Mouse (Mus musculus): ENCODE measurements around the gene Clcnka.

The Clcnka gene

DNA sequence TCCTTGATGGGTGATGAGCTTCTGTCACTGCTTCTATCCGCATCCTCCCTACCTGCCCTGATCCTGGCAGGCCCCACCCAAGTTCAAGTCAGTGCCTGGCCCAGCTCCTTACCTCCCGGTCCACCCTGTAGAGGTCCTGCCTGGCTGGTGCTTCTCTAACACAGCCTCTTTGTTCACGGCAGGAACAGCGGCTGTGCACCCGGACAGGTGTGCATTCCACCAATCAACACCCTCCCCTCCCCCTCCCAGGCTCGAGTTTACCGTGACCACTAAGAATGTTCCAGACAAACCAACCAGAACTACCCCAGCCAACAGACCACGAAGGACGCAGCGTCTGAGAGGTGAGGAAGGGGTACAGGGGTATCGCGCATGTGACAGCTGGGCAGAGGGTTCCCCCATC is at the start of gene Clcnka:
Clcnka (minus strand) TSS at position 180 of the 400 bp plus-strand sequence.
- no peak for DNase-seq (ENCODE audit: low read depth)

DNA sequence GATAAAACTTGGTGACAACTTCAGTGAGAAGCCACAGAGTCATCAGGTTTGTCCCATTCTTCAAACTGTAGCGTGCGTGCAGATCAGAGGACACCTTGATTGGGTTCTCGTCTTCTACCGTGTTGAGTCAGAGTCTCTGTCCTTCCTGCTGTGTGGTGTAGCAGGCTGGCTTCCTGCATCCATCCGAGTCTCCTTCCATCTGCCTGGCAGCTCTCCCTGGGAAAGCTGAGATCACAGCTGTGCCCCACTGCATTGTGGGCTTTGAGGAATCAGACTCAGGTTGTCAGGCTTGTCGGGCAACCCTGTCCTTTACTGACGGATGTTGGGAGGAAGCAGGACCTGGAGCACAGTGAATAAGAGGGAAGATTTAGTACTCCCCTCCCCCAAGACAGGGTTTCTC is 47.7 kb upstream of the Clcnka start:
- DNase-seq (ENCODE audit: low read depth): no peak

DNA sequence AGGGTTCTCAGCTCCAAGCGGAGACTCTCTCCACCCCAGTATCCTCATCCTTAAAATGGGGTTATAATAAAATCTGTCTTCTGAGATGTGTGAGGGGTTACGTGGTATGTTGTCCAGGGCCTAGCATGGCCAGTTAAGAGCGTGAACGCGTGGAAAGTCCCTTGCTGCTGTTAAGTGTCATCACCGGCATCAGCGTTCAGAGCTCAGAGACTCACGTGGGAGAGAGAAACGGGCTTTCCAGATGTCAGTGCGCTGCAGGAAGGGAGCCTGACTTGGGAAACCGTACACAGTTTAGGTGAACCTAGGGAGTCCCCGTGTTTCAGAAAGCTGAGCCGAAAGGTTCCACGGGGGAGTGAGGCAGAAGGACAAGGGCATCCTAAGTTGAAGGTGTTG is 46.8 kb upstream of the Clcnka start:
- no peak for DNase-seq (ENCODE audit: low read depth)

DNA sequence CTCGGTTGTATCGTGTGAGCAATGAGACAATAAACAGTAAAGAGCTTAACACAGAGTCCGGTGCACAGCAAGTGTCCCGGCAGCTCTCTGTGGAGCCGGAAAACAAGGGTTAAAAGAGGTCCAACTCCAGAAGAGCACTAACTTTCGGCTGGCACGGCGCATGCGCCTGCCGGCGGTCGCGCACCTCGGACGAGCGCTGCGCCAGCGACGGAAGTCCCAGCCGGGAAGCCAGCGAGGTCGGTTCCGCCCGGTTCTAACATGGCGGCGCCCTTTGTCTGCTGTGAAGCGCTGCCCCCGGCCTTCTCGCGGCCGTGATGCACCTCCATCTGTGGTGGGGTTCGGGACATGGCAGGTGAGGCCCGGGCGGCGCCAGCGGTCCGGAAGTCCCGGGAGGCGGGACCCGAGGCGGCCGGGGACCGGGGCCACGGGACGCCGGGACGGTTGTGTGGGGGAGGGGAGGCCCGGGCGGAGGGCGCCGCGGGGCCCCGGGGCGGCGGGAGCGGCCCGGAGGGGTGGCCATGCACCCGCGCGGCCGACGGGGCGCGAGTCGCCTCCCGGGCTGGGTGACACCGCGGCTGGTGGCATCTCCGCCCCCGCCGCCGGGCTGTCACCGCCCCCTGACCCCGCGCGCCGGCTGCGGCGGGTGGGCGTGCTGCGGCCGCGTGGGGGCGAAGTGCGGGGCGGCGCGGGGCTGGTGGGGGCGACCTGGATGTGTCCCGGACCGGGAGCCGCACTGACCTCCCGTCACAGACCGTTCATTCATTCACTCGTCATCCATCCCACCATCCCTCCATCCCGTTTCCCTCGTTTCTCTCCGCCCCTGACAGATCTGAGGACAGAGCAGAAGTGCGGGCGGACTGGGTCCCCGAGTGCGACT is 46.2 kb upstream of the Clcnka start, which contains the start of gene Zbtb17:
Zbtb17 (plus strand) TSS at position 204 of the 877 bp plus-strand sequence.
- DNase-seq (ENCODE audit: low read depth): peak; percentile 93

DNA sequence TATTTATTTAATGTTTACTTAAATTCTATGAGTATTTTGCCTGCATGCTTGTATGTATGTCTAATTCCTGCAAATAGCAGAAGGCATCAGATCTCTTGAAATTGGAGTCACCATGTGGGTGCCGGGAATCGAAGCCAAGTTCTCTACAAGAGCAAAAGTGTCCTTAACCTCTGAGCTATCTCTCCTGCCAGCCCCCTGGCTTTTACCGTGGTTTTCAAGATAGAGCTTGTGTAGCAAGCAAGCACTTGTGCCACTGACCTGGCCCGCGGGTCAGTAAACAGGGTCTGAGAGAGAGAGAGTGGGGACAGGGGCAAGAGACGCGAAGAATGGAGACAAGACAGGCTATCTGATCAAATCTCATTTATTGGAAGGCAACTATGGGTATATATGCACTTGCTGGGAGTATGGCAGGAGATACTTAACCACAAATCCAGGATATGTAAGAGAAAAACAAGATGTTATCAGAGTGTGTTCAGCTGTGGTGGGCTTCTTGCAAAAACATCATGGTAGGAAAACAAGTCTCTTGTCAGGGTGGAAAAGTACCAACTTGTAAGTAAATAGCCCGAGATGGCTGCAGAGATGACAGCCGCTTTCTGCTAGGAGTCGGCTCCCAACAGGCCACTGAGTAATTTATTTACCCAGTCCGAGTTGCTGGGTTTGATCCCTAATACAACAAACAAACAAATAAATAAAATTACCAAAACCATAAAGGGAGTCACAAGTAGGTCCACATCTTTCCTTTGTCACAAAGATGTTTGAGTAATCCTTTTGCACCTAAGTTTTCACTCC is 45.3 kb upstream of the Clcnka start:
- DNase-seq (ENCODE audit: low read depth): no peak

DNA sequence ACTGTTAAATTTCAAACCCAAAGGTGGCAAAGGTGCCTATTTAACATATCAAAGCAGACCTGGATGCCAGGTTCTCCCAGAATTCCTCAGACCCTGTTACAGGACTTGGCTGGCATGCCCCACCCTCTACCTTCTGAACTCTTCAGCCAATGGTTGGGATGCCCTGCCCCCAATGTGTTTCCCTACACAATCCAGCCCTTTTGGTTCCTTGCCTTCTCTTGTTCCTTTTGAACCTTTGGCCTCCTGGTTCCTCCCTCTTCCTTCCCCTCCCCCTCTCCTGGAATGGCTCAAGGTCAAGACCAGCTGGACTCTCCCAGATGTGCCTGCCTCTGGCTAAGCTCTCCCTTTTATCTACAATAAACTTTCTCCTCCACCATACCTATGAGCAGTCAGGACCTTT is 42.4 kb upstream of the Clcnka start:
- no peak for DNase-seq (ENCODE audit: low read depth)

DNA sequence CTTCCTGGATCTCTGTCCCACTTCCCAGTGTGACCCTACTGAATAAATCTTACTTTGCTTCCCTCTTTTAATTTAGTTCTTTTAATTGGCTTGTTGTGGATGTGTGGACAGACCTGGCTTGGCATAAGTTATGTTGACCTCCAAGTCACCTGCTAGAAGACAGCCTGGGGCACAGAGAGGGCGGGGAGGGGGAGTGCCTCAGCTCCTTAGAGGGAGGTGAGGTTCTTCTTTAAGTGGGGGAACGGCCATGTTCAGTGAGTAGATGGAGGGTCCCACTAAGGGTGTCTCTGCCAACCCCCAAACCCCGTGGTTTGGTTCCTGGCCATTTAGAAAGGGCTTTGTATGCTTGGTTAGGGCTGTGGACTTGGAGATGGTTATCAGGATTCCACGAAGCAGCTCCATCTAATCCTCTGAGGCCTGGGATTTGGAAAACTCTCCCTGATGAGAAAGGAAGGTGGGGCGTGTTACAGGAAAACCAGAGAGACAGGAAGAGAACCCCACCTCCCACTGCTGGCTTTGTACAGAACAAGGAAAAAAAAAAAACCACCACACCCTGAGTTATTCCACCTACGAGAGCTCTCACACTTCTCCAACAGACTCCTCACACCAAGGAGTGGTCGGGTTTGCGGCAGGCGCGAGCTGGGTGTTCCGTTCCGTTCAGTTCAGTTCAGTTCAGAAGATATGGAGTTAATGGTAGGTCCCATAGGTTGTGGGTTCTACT is 40.7 kb upstream of the Clcnka start:
- DNase-seq (ENCODE audit: low read depth): no peak

DNA sequence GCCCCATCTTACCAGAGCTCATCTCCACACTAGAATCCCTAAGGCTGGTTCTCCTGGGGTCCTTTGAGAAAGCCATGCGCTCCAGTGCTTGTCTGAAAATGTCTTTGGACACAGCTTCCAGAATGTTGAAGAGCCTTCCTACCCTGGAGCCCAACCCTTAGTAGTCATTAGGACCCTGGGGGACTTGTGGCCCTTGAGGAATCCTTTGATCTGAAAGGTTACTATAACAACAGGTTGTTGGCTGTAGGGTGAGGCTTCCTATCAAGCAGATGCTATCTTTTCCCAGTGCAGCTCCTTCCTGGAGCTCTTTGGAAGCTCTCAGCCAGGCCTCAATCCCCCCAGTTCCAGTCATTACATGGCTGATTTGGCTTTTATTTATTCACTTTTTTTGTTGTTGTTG is 37.5 kb upstream of the Clcnka start, which contains the start of gene Srarp:
Srarp (minus strand) TSS at position 132 of the 400 bp plus-strand sequence.
- no peak for DNase-seq (ENCODE audit: low read depth)

DNA sequence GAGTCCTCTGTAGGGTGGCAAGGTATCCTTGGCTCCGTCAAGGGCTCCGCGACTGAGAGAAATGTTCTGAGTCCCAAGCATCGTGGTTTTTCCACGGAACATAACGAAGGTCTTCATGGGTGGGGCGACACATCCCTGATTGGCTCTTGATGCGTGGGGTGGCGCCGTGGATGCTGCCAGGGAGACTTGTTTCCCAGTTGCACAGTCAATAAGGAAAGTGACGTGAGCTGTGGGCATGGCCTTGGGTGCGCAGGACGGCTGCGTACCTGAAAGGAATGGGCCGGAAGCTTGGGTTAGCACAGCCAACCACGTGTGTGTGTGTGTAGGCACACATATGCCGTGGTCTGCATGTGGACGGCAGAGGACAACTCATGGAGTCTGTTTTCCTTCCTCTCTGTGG is 34.7 kb upstream of the Clcnka start:
- no peak for DNase-seq (ENCODE audit: low read depth)

DNA sequence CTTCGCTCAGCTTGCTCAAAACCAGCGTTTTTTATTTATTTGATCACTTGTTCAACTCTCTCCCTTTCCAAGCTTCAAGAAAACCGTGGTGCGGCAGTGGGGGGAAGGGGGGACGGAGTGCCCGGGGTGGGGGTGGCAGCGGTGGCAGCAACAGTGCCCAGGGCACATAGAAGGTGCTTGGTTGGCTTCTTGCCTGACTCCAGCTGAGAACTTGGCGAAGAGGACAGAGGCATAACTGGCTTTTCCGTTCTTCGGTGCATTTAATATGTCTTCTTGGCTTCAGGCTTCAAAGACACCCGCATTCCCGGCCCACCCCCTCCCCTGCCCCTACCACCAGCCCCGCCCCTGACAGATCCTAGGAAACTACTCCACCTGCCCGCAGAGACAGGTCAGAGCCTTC is 34.1 kb upstream of the Clcnka start:
- no peak for DNase-seq (ENCODE audit: low read depth)

DNA sequence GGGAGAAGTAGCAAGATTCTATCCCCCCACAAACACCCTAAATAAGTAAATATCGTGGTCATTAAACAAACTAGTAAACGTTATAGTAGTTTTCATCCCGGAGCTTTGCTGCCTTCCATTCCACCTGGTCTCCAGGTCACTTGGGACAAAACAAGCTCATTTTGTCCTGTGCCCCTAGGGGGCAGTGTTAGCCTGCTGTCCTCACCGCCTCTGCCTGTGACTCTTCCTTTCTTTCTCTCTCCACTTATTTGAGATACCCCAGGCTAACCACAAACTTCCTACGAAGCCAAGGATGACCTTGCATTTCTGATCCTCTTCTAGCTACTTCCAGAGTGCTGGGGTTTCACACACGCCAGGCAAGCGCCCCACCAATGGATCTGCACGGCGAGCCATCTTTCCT is 32.5 kb upstream of the Clcnka start:
- DNase-seq (ENCODE audit: low read depth): peak; percentile 84

DNA sequence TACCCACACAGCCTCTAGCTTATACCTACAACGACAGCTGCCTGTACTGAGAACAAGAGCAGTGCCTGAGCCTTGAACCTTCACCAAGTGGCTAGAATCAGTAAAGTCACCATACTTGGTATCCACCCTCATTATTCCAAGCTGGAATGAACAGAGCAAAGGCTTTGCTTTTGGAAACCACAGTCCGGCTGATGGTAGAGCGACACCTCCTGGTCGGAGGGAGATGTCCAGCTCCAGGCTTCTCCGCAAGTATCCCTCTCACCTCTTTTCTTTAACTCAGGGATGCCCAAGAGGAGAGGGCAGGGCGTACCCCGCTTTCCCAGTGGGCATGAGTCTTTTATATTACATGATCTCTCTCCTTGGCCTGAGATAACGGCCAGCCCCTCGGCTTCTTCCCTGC is 31.3 kb upstream of the Clcnka start:
- DNase-seq (ENCODE audit: low read depth): peak; percentile 82

DNA sequence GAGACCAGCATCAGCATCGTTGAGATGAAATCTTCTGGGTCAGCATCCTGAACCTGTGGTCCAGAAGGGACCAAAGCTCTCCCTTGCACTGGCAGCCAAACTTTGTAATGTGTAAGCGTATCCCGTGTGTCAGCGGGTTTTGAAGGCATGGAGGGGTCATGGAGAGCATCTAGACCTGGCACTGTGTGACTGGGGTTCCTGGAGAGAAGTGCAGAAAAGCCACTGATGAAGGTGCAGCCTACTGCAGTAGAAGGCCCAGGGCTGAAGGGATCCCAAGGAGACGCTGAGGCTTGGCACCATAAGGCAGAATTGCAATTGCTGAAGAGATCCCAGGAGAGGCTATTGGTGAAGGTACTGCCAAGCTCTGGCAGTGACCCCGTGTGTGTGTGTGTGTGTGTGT is 30.9 kb upstream of the Clcnka start:
- DNase-seq (ENCODE audit: low read depth): no peak

DNA sequence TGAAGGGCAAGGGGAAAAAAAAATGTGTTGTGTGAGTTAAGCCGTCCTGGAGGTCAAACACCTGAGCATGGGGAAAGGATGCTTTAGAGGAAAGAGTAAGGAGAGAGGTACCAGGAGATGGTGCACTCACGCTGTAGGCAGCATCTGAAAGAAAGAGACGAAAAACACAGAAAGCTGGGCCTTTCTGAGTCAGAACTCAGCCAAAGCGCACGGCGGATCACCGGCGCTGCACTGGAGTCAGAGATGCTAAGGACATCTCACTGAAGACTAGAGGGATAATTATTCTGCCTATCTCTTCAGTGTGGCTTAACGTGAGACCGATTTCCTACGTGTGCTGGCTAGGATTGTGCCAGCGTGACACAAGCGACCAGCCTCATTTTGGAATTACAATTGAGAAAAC is 29.4 kb upstream of the Clcnka start:
- DNase-seq (ENCODE audit: low read depth): no peak

DNA sequence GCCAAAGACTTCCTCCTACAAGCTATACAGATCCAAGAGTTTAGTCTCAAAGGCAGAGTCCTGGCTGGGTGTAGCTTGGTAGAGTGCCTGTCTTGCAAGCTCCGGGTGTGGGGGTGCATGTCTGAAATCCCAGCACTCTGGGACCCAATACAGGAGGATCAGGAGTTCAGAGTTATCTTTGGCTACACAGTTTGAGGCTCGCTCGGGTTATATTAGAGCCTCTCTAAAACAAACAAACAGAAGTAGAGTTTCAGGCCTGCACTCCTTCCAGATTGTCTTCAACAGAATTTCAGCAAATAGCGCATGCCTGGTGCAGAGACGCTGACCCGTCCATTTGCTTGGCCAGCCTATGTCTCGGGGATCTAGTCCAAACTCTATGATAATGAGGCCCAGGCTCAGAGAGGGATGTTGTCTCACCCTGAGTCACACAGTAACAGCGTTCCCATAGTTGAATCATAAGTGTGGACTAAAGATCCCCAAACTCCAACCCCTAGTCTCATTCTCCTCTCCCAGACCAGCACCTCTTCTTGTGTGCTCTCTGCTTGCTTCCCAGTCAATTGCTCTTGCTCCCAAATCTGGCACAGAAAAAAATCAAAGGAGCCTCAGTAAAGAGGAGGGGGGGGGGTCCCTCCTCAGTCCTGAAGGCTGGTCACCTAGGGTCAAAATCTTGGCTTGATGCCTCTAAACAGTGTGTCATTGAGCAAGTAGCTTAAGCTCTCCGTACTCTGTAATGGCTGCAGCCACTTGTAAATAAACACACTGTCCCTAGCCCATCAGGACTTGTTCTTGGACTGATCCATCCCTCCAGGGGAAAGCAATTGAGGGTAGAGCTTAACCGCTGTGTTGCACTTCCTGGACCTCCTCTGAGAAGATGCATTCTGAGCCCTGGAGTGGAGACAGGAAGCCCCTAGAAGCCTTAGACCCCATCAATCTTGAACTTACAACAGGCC is 28.5 kb upstream of the Clcnka start:
- peak; percentile 79 for DNase-seq (ENCODE audit: low read depth)

DNA sequence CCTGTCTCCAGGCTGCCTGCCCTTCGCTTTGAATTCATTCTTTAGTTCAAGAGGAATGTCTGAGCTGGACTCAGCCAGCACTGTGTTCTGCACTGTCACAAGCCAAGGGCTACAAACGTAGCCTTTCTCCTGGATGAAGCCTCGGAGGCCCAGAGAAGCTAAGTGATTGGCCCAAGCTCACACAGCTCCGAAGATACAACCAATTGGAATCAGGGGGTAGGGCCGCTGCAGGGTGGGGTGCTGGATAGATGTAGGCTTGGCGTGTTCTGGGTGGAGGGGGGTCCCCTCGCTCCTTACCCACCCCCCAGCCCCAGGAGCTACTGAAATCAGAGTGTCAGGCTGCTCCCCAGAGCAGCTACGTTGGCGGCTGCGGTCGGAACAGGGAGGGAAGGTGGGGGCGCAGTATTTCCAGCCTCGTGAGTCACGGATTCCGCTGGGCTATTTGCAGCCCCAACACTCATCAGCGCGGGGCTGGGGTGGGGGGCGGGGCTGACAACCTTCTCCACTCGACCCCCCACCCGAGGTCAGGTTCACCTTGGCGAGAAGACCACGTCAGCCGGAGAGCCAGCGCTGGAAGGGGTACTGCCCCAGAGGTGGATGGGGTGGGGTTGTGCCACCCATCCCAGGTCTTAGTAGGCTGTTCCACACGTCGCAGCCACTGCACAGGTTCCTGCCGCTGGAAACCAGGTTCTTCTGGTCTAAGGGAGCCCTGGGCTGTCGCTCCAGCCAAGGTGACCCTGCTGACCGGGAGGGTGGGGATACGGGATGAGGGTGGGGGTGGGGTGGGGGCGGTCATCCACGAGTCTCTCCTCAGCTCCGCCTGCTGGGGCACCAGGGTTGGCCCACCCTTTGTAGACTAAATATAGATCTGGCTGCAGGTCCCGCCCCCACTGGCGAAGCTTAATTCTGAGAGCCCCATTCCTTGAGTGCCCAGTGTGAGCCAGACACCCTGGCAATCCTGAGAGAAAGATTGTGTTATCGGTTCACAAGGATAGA is 27.3 kb upstream of the Clcnka start:
- peak; percentile 92 for DNase-seq (ENCODE audit: low read depth)

DNA sequence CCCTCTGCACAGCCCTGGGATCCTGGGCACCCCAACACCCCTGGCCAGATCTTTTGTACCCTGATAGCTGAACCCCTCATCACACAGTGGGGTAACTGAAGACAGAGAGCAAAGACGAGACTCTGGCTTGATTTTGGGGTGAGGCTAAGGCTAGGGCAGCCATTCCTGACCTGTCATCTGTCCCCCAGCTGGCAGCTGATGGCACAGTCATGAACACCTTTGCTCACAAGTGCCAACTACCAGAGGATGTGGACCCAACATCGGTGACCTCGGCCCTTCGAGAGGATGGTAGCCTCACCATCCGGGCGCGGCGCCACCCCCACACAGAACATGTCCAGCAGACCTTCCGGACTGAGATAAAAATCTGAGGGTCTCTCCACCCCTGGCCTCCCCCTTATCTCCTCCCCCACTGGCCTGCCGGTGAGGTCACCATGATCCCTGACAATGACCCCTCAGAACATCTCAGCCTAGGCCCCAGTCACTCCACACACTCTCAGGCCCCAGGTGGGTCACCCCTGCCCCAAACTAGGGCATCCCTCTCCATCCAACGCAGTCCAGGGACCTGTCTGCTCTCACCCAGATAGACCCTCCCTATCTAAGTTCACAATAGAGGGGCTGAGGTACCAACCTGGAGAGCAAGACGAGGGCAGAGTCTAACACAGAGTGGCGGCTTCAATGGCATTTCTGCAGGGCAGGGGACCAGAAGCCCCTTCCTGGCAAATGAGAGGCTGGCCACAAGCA is 25.3 kb upstream of the Clcnka start:
- no peak for DNase-seq (ENCODE audit: low read depth)

DNA sequence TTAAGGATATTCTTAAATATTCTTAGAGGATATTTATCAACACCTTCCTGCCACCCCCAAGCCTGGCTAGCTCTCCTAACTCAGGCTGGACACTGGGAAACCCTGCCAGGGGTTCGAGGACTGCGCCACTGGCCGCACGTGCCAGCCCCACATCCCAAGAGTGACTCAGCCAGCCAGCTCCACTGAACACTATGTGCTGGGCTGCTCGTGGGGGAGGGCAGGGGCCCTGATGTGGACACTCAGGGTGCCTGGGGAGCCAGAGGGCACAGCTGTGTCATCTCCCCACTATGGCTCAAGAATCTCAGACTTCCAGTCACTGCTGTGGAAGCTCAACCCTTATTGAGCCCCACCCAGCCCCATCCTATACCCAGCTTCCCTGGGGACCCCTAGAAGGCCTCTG is 24.8 kb upstream of the Clcnka start:
- DNase-seq (ENCODE audit: low read depth): peak; percentile 63

DNA sequence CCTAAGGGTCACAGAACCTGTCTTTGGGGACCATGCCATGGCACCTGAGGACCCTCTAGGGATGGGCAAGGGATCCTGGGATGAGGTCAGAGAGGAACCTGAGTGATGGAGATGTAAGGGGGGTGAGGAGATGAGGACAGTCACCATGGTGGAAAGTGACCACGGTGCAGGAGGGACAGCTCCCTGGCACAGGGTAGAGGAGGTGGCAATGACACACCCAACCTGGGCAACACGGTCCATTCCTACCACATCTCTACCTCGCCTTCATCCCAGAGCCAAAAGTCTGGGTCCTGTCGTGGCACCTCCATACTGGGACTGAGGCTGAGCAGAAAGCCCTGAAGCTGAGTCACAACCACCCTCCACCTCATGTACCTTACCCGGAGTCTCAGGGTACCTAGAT is 24.3 kb upstream of the Clcnka start:
- no peak for DNase-seq (ENCODE audit: low read depth)
